Mouse (Mus musculus) lung, postnatal 0 days (tissue): ENCODE measurements around the gene Tepsin.

Experiments
- CTCF ChIP-seq: IDR thresholded peaks from 2 replicates; pipeline ENCODE4 v1.5.1; 2016; ENCODE audit warnings: antibody characterized with exemption, mild to moderate bottlenecking
- EP300 ChIP-seq: IDR thresholded peaks from 2 replicates; pipeline ENCODE4 v1.6.1; 2016; ENCODE audit warnings: antibody characterized with exemption, mild to moderate bottlenecking, control low read depth

GRCm38 (mm10) chr11:120098588-120099511 lies at the start of gene Tepsin, which contains the start of gene Ndufaf8:
- TF ChIP-seq CTCF (no peak), EP300 (peak; percentile 87)
